Comparison of ENCODE assay signal across 9 mouse cellular contexts in the genomic region with DNA sequence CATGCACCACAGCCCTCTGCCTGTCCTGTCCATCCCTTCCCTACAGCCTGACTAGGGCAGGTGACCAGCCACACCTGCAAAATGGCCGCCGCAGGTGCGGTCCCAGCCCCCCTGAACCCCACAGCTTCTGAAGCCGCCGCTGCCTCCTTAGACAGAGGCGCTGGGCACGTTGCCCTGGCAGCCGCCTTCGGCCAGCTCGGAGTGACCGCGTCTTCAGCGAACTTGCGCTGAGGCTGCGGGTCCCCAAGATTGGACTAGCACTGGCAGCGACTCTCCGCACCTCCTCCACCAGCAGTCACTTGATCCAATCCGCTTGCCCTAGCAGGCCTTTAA. TPM values are rescaled to one million over a fixed set of nuclear protein-coding genes. Genes with fewer than 3 reads are reported as not detected.
A peak's percentile ranks its signal among the peaks of the same experiment; 100 is the strongest.
DNase-seq lines count a peak whose midpoint lies in the region; ATAC-seq and TF ChIP-seq lines count a peak whose summit lies in the region.
"Had no signal": no experiment of that assay in that cellular context is flagged by ENCODE, and none has a peak within 500 bp of the region (broad histone marks: within the 10 kb centered on the region; RNA-seq: fewer than 3 reads in every experiment).

No protein-coding gene starts in this region.

- peak overlapping the region; percentile 87 for H3K9ac ChIP-seq in forebrain, embryonic 15.5 days (replicated peaks)
- H3K9ac ChIP-seq in neural tube, embryonic 14.5 days (replicated peaks; ENCODE audit: low read depth, low read length) = peak overlapping the region; percentile 76

- under 1% methylated on average over 18 of the region's 18 CpGs for WGBS in forebrain, embryonic 15.5 days
- 3% methylated on average over 18 of the region's 18 CpGs for WGBS in neural tube, embryonic 14.5 days

- no peaks in the 10 kb centered on the region for H3K36me3 ChIP-seq in forebrain, embryonic 15.5 days
- H3K36me3 ChIP-seq in neural tube, embryonic 14.5 days (ENCODE audit: control insufficient read depth, insufficient read depth, low read length) = no peaks in the 10 kb centered on the region

- H3K27me3 ChIP-seq in forebrain, embryonic 15.5 days = no peaks in the 10 kb centered on the region
- H3K27me3 ChIP-seq in neural tube, embryonic 14.5 days (ENCODE audit: control insufficient read depth, insufficient read depth, low read length) = no peaks in the 10 kb centered on the region

- no peak for TF ChIP-seq CTCF in layer of hippocampus, adult 2 months (conservative IDR thresholded peaks at IDR 0.05)
- TF ChIP-seq CTCF in bone marrow macrophage, adult 2 months (IDR thresholded peaks at IDR 0.05; ENCODE audit: low read depth, low read length) = no peak

- DNase-seq in layer of hippocampus, adult 2 months (ENCODE audit: low spot score in 2 of 2) = no peak
- no peak for DNase-seq in layer of hippocampus, postnatal 25 days (ENCODE audit: extremely low spot score in 1 of 2, low spot score in 1 of 2)
- DNase-seq in kidney, postnatal 4 days = peak; percentile 31 to 42
- DNase-seq in MN1 (ENCODE audit: low spot score) = no peak

- H3K27ac ChIP-seq in layer of hippocampus, adult 2 months = peak overlapping the region; percentile 97
- H3K27ac ChIP-seq in bone marrow macrophage, adult 2 months (ENCODE audit: insufficient read depth, low read depth, low read length) = no peak overlapping the region
- H3K27ac ChIP-seq in forebrain, embryonic 15.5 days (replicated peaks) = peak overlapping the region; percentile 94
- peak overlapping the region; percentile 90 for H3K27ac ChIP-seq in neural tube, embryonic 14.5 days (ENCODE audit: low read depth, low read length)

- TF ChIP-seq POLR2A in bone marrow macrophage, adult 2 months (IDR thresholded peaks at IDR 0.05; ENCODE audit: borderline replicate concordance, low read depth, low read length) = no peak

- no peaks in the 10 kb centered on the region for H3K4me1 ChIP-seq in bone marrow macrophage, adult 2 months (ENCODE audit: control insufficient read depth, insufficient read depth, low read length)
- peaks cover 48% of the 10 kb centered on the region for H3K4me1 ChIP-seq in forebrain, embryonic 15.5 days
- H3K4me1 ChIP-seq in neural tube, embryonic 14.5 days (ENCODE audit: control insufficient read depth, insufficient read depth, low read length) = peaks cover 15% of the 10 kb centered on the region

- no peaks in the 10 kb centered on the region for H3K9me3 ChIP-seq in forebrain, embryonic 15.5 days
- no peaks in the 10 kb centered on the region for H3K9me3 ChIP-seq in neural tube, embryonic 14.5 days (ENCODE audit: control insufficient read depth, low read length)

- peak overlapping the region; percentile 95 for H3K4me3 ChIP-seq in layer of hippocampus, adult 2 months
- H3K4me3 ChIP-seq in bone marrow macrophage, adult 2 months (ENCODE audit: insufficient read depth, low read length) = peak overlapping the region; percentile 5; the same call in 1 of the 2 replicates
- H3K4me3 ChIP-seq in forebrain, embryonic 15.5 days = peak overlapping the region; percentile 91
- peak overlapping the region; percentile 76 for H3K4me3 ChIP-seq in neural tube, embryonic 14.5 days (ENCODE audit: low read depth, low read length)

- no peak for ATAC-seq in forebrain, embryonic 15.5 days (replicated peaks)
- ATAC-seq in neural tube, embryonic 14.5 days (ENCODE audit: low read depth) = no peak
- no peak for ATAC-seq in activated CD4-positive, CD25-positive, alpha-beta regulatory T cell, adult 4 months

- H3K4me2 ChIP-seq in forebrain, embryonic 15.5 days (replicated peaks) = peak overlapping the region; percentile 97
- peak overlapping the region; percentile 92 for H3K4me2 ChIP-seq in neural tube, embryonic 14.5 days (ENCODE audit: low read depth, low read length)

RNA-seq across cellular contexts. Expression of a gene that starts 1.5 kb away (rescaled TPM):
- 100 to 1,000 TPM; 609 to 644 TPM for total RNA-seq in layer of hippocampus, adult 2 months (2021)
- 100 to 1,000 TPM; 592 to 639 TPM for total RNA-seq in layer of hippocampus, postnatal 25 days (2021)
- polyA plus RNA-seq in bone marrow macrophage, adult 2 months (2012; ENCODE audit: insufficient read depth, insufficient read length, missing spikeins) = not detected in 2 replicates
- 336 and 351 TPM in 2 replicates for polyA plus RNA-seq in forebrain, embryonic 15.5 days (2015; fragmentation: Nextera tagmentation; extraction: Ambion mirVana)
- polyA plus RNA-seq in neural tube, embryonic 14.5 days (2014; fragmentation: Nextera tagmentation; extraction: Ambion mirVana) = 377 and 438 TPM in 2 replicates
- not detected for polyA plus RNA-seq in activated CD4-positive, CD25-positive, alpha-beta regulatory T cell, adult 4 months (2017; shearing (Covaris generic))

RNA-seq across cellular contexts. Expression of a gene that starts 34.8 kb away (rescaled TPM):
- total RNA-seq in layer of hippocampus, adult 2 months (2021) = not detected
- total RNA-seq in layer of hippocampus, postnatal 25 days (2021) = not detected
- polyA plus RNA-seq in bone marrow macrophage, adult 2 months (2012; ENCODE audit: insufficient read depth, insufficient read length, missing spikeins) = not detected in 2 replicates
- not detected in 2 replicates for polyA plus RNA-seq in forebrain, embryonic 15.5 days (2015; fragmentation: Nextera tagmentation; extraction: Ambion mirVana)
- polyA plus RNA-seq in neural tube, embryonic 14.5 days (2014; fragmentation: Nextera tagmentation; extraction: Ambion mirVana) = not detected in 2 replicates
- polyA plus RNA-seq in activated CD4-positive, CD25-positive, alpha-beta regulatory T cell, adult 4 months (2017; shearing (Covaris generic)) = not detected
- total RNA-seq: heart, postnatal 36 days had no signal

Comparison
In these comparisons a context has a peak if more than half of its experiments do, and no peak if none do; other contexts are left out.
1. DNase-seq: peak in kidney, postnatal 4 days (2 of 2); none in layer of hippocampus, adult 2 months (0 of 2), layer of hippocampus, postnatal 25 days (0 of 2) and MN1 (single experiment).
2. H3K4me3 ChIP-seq: peak in every context shown above with its lines; median percentile 95 in layer of hippocampus, adult 2 months; 91 in forebrain, embryonic 15.5 days; 76 in neural tube, embryonic 14.5 days; 5 in bone marrow macrophage, adult 2 months.
3. RNA of a gene that starts 1.5 kb away (polyA plus RNA-seq): 377 to 438 TPM in neural tube, embryonic 14.5 days and 336 to 351 TPM in forebrain, embryonic 15.5 days; not detected in bone marrow macrophage, adult 2 months and not detected in activated CD4-positive, CD25-positive, alpha-beta regulatory T cell, adult 4 months; every median in the first group is over 100 times any median in the second.